Mouse (Mus musculus) myocyte (in vitro differentiated cells): Measurements from ENCODE around the gene Rbfox1.

Source experiments
- CEBPB ChIP-seq: IDR thresholded peaks from 2 replicates; pipeline ENCODE4 v1.6.1; 2011; ENCODE audit warnings: mild to moderate bottlenecking, moderate library complexity; ENCODE audit not compliant: poor library complexity, insufficient read depth, severe bottlenecking
- E2F4 ChIP-seq: IDR thresholded peaks from one replicate; pipeline ENCODE4 v1.6.1; 2011; ENCODE audit warnings: mild to moderate bottlenecking, control low read depth, moderate library complexity; ENCODE audit not compliant: insufficient read depth
- MAX ChIP-seq: IDR thresholded peaks from one replicate; pipeline ENCODE4 v1.6.1; 2011; ENCODE audit warnings: low read depth, mild to moderate bottlenecking, control low read depth
- MYOG ChIP-seq, 3 experiments: IDR thresholded peaks; one replicate each; pipeline ENCODE4 v1.6.1; 2011; ENCODE audit warnings: control low read depth in 2 of 3, low read depth in 2 of 3, mild to moderate bottlenecking in 2 of 3; ENCODE audit not compliant: insufficient read length in 2 of 3, control insufficient read depth in 1 of 3, insufficient read depth in 1 of 3
- POLR2A ChIP-seq: IDR thresholded peaks from one replicate; pipeline ENCODE4 v1.6.1; 2011; ENCODE audit warnings: low read depth, mild to moderate bottlenecking, control low read depth, moderate library complexity; ENCODE audit not compliant: insufficient read length
- POLR2AphosphoS2 ChIP-seq: IDR thresholded peaks from one replicate; pipeline ENCODE4 v1.6.1; 2011; ENCODE audit warnings: low read depth, control low read depth; ENCODE audit not compliant: insufficient read length
- SRF ChIP-seq: IDR thresholded peaks from one replicate; pipeline ENCODE4 v1.6.1; 2011; ENCODE audit warnings: low read depth; ENCODE audit not compliant: control insufficient read depth, insufficient read length
- TCF12 ChIP-seq: IDR thresholded peaks from one replicate; pipeline ENCODE4 v1.6.1; 2011; ENCODE audit warnings: mild to moderate bottlenecking, control low read depth; ENCODE audit not compliant: poor library complexity, insufficient read depth, severe bottlenecking
- TCF3 ChIP-seq: IDR thresholded peaks from one replicate; pipeline ENCODE4 v1.6.1; 2011; ENCODE audit warnings: low read depth, control low read depth; ENCODE audit not compliant: insufficient read length

DNA sequence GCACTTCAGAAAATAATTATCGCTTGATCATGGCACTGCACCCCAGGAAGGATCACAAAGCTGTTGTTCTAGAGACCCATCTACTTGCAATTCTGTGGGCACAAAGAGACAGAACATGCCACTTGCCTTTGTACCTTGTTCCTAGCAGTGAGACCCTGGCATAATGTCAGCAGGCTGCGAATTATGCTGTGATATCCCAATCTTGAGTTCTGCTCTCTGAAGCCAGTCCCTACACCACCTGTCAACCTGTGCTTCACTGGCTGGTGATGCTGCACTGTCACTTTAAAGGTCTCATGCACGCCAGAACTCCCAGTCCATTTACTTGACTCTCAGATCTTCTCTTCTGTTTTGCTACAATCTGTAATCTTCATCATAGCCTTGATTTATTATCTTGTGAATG, 1315.1 kb downstream of the Rbfox1 start:
- no peak for TF ChIP-seq MAX
- TF ChIP-seq POLR2A, result no peak
- TF ChIP-seq TCF12, result no peak
- no peak for TF ChIP-seq SRF
- TF ChIP-seq MYOG (IDR thresholded peaks at IDR 0.05; ENCODE audit: control insufficient read depth in 1 of 3, insufficient read depth in 1 of 3, insufficient read length in 2 of 3, low read depth in 2 of 3), result no peak
- TF ChIP-seq CEBPB, result no peak
- TF ChIP-seq TCF3, result no peak
- TF ChIP-seq POLR2AphosphoS2, result no peak
- no peak for TF ChIP-seq E2F4
